Mouse (Mus musculus) gastrocnemius, adult 2 months (tissue): ENCODE results near the gene Wnk3. TPM values are rescaled to one million over a fixed set of nuclear protein-coding genes. Genes with fewer than 3 reads are reported as not detected.

ENCODE experiments used
- DNase-seq: peaks from one replicate; pipeline ENCODE4 v3.0.0; 2022
- H3K27ac ChIP-seq: fragments of 200-600 bp; 2 replicates; pipeline ENCODE4 v1.8.1; 2022; ENCODE audit warnings: mild to moderate bottlenecking
- H3K4me3 ChIP-seq: fragments of 200-600 bp; 2 replicates; pipeline ENCODE4 v1.8.1; 2022; ENCODE audit warnings: mild to moderate bottlenecking, moderate library complexity
- CTCF ChIP-seq: fragments of 200-600 bp; IDR thresholded peaks from 2 replicates; pipeline ENCODE4 v1.8.1; 2022; ENCODE audit warnings: antibody characterized with exemption, mild to moderate bottlenecking, moderate library complexity
- intact Hi-C: fragments of 180-260 bp; cut with DNase I; formaldehyde crosslinking; loops from one replicate; pipeline ENCODE4 v1.15.1; 2025
- total RNA-seq, 2 experiments: library from RNA; stranded (reverse); gene quantifications; 2 replicates each; pipeline ENCODE4 v1.2.3; 2021

The Wnk3 gene
- total RNA-seq, 2 experiments from 2014 or later: 0.99 to 1.3 TPM

- H3K27ac ChIP-seq: peak overlapping the region; percentile 93
- DNase-seq: no peak
- intact Hi-C loops: loop anchor here (10.0 kb wide), 2 partner anchors 168 to 212 kb away; no protein-coding TSS in a partner anchor
- TF ChIP-seq CTCF: no peak
- no peak overlapping the region for H3K4me3 ChIP-seq
These were observed 149.4 kb downstream of the Wnk3 start for GRCm38 (mm10) chrX:151347278-151347677.

DNA sequence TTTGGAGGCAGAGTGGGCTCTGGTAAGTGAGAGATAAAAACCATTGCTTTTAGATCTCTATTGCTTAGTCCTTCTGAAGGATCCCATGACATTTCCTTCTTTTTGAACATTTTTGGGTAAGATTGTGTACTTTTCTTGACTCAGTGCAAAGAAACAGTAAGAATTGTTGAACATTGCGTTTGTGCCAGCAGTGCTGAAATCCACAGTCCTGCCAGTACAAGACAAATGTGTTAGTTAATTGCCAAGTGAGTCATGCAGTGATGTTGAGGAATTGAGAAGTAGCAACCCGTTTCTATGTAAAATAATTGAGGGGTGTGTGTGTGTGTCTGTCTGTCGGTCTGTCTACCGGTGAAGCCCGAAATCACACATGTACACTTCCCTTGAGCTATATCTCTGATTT is 151.4 kb downstream of the Wnk3 start:
- no peak overlapping the region for H3K27ac ChIP-seq
- intact Hi-C loops: loop anchor here (10.0 kb wide), 2 partner anchors 165 to 215 kb away; no protein-coding TSS in a partner anchor

More for the DNA sequence above, 151.4 kb downstream of the Wnk3 start:
- no peak overlapping the region for H3K4me3 ChIP-seq
- DNase-seq: no peak
- no peak for TF ChIP-seq CTCF

Other genes with a start within 250 kb of the Wnk3 start
- gene Gnl3l, start 180.8 kb upstream of the Wnk3 start, total RNA-seq: 10 to 100 TPM; 37.0 to 49.5 TPM
- gene Fgd1, start 151.9 kb upstream of the Wnk3 start, total RNA-seq: 1 to 10 TPM; 1.3 to 2.1 TPM
- gene Tsr2, start 101.5 kb upstream of the Wnk3 start, total RNA-seq: 1 to 10 TPM; 7.6 to 9.0 TPM
- gene Fam120c, start 146.1 kb downstream of the Wnk3 start, total RNA-seq: 10 to 100 TPM; 10.9 to 12.0 TPM